Mouse (Mus musculus): Measurements from ENCODE around the gene Jhy. TPM values are rescaled to one million over a fixed set of nuclear protein-coding genes. Genes with fewer than 3 reads are reported as not detected.

Gene Jhy
- total RNA-seq, 2 experiments from 2014 or later: not detected

GRCm38 (mm10) chr9:40933323-40933722 is 30.6 kb downstream of the Jhy start:
- no peak for ATAC-seq (replicated peaks; ENCODE audit: low FRiP score, poor library complexity, severe bottlenecking)

DNA sequence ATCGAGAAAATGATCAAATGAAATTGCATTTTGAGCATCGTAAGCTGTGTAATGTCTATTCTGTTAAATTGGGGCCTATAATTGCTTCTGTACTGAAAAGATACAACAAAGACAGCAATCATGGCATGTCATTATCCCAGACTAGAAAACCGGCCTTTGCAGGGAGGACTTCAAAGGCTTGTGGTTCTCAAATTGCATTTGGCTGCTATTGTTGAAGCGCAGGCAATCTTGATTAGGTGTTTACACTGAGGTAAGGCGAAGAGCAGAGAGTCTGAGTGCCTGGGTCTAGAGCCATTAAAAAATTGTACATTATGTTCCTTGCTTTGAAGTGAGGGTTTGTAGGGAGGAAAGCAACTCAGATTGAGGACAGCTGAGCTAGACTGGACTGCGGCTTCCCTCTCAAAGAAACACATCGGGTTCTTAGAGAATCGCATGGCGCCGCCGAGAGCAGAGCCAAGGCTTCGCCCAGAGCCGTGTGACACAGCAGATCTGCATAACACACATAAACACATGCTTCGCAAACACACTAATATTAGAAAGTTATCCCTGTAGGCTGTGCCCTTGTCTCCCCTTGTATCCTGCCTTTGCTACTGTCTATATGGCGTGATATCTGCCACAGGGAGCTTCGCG is 36.5 kb downstream of the Jhy start:
- ATAC-seq (replicated peaks; ENCODE audit: low FRiP score, poor library complexity, severe bottlenecking): no peak

- ATAC-seq (replicated peaks; ENCODE audit: low FRiP score, poor library complexity, severe bottlenecking): no peak
These were observed 45.9 kb downstream of the Jhy start for GRCm38 (mm10) chr9:40917871-40918613.

- no peak for ATAC-seq (replicated peaks; ENCODE audit: low FRiP score, poor library complexity, severe bottlenecking)
These were observed 55.0 kb downstream of the Jhy start for GRCm38 (mm10) chr9:40908915-40909314.

DNA sequence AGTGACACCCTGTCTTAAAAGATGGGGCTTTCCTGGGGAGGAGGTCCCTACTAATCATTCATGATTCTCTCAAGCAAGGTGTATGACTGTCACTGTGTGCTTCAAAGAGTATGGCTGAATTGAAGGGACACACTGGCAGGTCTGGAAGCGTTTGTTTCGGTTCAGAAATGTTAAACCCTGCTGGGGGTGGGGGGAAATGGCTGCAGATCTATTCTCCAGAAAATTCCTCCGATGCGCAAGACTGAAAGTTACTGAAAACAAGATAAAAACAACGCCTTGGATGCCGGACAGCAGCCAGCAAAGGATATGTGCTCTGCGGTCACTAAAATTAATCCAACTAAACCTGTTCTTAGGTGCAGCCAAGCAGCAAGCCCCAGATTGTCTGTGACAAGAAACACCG is 55.5 kb downstream of the Jhy start:
- ATAC-seq (replicated peaks; ENCODE audit: low FRiP score, poor library complexity, severe bottlenecking): no peak

- no peak for ATAC-seq (replicated peaks; ENCODE audit: low FRiP score, poor library complexity, severe bottlenecking)
These were observed 56.5 kb downstream of the Jhy start for GRCm38 (mm10) chr9:40907413-40907812.

DNA sequence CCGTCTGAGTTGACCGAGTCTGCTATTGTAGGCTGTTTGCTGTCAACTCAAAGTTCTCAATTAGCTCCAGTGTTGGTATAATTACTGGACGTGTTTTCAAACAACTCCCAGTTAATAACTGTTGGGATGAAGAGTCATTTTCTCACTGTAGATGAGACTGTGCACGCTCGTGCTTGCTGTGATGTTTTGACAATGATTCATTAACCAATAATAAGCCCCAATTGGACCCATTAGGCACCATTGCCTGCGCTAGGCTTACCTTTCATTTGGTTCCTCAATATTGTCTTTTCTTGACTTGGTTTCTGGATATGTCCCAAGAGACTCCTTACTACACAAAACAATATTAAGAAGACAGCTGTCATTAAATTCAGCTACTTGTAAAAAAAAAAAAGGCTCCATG is 71.5 kb downstream of the Jhy start:
- no peak for ATAC-seq (replicated peaks; ENCODE audit: low FRiP score, poor library complexity, severe bottlenecking)

GRCm38 (mm10) chr9:40889389-40889788 is 74.5 kb downstream of the Jhy start:
- no peak for ATAC-seq (replicated peaks; ENCODE audit: low FRiP score, poor library complexity, severe bottlenecking)

DNA sequence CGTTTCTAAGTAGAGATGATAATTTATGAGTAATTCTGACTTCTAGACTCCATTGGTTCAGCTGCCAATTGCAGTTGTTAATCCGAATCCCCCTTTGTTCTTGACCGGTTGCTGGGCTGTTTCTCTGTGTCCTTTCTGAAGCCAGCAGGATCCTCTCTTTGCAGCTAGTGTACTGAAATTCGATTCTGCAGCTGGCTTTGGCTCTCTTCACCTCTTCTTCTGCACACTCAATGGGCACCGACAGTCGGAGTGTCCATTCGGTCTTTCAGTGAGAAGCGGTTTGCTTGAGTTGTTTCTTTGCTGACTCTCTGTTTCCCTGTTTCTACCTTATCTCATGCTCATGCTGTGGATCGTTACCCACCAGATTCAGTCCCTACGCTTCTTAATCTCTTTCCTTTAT is 78.2 kb downstream of the Jhy start:
- no peak for ATAC-seq (replicated peaks; ENCODE audit: low FRiP score, poor library complexity, severe bottlenecking)

- no peak for ATAC-seq (replicated peaks; ENCODE audit: low FRiP score, poor library complexity, severe bottlenecking)
These were observed 84.9 kb downstream of the Jhy start for GRCm38 (mm10) chr9:40878998-40879397.

GRCm38 (mm10) chr9:40878291-40878945 is 85.5 kb downstream of the Jhy start:
- no peak for ATAC-seq (replicated peaks; ENCODE audit: low FRiP score, poor library complexity, severe bottlenecking)

DNA sequence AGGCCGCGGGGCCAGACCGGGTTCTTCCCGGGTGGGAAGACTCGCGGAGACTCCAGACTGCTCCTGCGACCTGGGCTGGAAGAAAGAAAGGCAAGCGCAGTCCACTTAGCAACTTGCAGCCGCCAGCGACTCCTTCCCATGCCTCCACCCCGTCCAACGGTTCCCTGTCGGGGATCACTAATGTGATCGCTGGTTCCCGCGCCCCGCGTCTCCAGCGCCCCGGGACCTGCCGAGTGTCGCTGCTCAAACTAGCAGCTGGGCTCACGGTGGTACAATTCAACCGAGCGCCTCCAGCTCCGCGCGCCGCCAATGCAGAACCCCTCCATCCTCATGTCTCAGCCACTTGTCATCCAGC is 86.1 kb downstream of the Jhy start:
- ATAC-seq (replicated peaks; ENCODE audit: low FRiP score, poor library complexity, severe bottlenecking): no peak

DNA sequence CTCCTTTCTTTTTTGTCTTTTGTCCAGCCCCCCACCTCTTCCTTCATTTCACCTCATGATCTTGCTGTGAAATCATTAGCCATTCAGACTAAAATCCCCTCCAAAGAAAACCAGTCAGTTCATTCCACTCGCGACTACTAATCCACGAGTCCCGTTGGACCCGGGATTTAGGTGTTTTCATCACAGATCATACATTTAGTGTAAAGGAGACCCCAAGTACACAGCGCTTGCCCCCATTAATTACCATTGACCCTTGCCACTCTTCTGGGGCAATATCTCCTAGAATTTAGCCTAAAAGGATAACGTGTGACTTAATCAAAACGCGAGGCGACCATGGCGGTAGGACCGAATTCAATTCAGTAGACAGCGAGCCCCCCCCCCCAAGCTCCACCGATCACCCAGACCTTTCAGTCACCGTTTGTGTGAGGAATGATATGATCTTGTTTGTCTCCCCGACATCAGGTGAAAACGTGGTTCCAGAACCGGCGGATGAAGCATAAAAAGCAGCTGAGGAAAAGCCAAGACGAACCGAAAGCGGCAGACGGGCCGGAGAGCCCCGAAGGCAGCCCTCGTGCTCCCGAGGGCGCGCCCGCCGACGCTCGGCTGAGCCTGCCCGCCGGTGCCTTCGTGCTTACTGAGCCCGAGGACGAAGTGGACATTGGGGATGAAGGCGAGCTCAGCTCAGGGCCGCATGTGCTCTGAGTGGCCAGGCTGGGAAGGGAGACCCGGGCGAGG is 86.6 kb downstream of the Jhy start:
- ATAC-seq (replicated peaks; ENCODE audit: low FRiP score, poor library complexity, severe bottlenecking): no peak

DNA sequence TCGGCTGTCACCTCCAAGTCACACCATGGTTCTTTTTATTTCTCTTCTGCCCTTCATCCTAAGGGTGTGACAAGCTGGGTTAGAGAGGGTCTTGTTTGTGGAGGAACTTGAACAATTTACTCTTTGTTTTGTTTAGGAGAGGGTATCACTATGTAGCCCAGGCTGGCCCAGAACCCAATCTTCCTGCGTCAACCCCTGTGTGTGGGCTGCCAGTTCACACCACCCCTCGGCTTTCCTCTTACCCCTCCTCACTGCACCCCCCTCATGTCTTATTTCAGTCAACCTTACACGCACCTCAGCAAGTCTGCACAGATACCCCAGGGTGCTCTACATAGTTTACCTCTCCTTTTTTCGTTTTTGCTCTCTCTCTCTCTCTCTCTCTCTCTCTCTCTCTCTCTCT is 87.2 kb downstream of the Jhy start:
- no peak for ATAC-seq (replicated peaks; ENCODE audit: low FRiP score, poor library complexity, severe bottlenecking)

DNA sequence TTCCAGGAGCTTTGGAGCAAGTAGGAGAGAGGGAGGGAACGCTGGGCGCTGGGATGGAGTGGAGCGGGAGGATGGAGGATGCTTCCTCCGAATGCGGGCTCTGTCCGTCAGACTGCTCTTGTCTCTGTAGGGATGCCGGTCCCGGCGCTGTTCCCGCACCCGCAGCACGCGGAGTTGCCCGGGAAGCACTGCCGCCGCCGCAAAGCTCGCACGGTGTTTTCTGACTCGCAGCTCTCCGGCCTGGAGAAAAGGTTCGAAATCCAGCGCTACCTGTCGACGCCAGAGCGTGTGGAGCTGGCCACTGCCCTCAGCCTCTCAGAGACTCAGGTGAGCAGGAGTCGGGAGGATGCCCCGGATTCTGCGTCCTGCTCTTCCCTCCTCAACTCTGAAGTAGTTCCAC is 87.8 kb downstream of the Jhy start:
- no peak for ATAC-seq (replicated peaks; ENCODE audit: low FRiP score, poor library complexity, severe bottlenecking)

- no peak for ATAC-seq (replicated peaks; ENCODE audit: low FRiP score, poor library complexity, severe bottlenecking)
These were observed 88.5 kb downstream of the Jhy start for GRCm38 (mm10) chr9:40875431-40875830.

DNA sequence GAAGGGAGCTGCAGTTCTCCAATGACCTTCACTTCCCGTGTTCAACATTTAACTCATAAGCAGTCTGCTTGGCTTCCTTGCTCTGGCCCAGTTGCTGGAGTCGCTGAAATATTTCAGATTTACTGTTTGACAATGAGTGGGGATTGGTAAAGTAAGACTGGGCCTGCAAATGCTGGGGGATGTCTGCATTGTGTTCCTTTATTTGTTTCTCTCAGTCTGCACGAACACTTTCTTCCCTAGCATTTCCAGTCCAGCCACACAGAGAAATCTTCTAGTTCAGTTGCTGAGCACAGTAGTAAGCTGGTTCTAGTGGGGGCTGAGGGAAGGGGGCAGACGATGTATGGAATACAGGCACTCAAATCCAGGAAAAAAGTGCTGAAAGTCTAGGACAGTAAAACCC is 89.0 kb downstream of the Jhy start:
- ATAC-seq (replicated peaks; ENCODE audit: low FRiP score, poor library complexity, severe bottlenecking): no peak

DNA sequence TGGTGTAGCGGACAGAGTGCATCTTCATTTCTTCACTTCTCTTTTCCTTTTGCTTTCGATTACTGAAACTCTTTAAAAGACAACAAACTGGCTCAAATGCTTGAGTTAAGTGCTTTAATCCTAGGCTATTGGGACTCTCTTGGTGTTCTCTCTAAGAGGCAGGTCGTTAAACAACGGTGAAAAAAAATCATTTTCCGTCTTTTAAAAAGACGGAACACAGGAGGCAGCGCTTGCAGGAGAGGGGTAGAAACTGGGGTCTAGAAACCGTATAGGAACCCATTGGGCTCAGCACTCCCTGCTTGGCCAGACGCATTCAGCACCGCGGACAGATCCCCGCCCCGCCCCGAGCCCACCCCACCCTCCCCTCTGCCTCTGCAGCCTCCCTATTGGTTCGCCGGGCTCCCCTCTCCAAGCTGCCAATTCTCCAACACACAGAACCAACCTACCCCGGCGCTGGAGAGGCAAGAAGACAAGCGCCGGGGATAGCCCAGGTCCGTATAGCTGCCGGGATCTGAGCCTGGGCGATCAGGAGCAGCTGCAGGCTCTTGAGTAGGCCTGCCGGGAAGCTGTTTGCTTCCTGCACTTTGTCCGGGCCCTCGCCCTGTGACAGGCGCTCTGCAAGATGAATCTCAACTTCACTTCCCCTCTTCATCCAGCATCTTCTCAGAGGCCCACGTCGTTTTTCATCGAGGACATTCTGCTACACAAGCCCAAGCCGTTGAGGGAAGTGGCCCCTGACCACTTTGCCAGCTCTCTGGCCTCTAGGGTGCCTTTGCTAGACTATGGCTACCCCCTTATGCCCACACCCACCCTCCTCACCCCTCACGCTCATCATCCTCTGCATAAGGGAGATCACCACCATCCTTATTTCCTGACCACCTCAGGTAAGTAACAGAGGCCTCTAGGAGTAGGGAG is 90.1 kb downstream of the Jhy start, which contains the start of gene Bsx:
TSS of gene Bsx (plus strand) at position 572 of the 915 bp plus-strand sequence.
- ATAC-seq (replicated peaks; ENCODE audit: low FRiP score, poor library complexity, severe bottlenecking): no peak

DNA sequence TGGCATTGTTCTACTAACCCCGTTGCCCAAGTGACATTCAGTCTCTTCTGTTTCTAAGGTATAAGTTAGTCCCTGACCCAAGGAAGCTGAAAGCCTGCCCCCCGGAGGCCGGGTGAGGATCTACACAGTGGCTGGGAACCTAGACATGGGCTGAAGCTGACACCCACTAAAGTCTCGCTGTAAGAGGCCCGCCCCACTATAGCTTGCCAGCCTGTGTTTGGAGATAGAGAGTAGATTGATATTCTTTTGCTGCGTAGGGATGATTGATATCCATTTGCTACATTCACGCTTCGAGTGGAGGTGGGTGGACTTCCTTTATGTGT is 91.8 kb downstream of the Jhy start:
- ATAC-seq (replicated peaks; ENCODE audit: low FRiP score, poor library complexity, severe bottlenecking): no peak

All from erythroid progenitor cell, adult 5-6 weeks (primary cell).